Mouse (Mus musculus): ENCODE measurements at regions not wholly inside any gene's neighbourhood (a gene's known extent, or its start where the extent isn't known, plus 50 kb on each side); places are given as distances from the start of the nearest gene placed in this dataset.
"Not testable (repeated sequence)": the region's sequence is repeated elsewhere in the genome, so short reads cannot be mapped to it uniquely, and the experiment has no call there.

GRCm38 (mm10) chr1:181262496-181262895 is 50.7 kb upstream of the Wdr26 start:
- DNase-seq (ENCODE audit: low spot score in 2 of 2) = no peak

- no peak for DNase-seq (ENCODE audit: low spot score in 2 of 2)
Measured at GRCm38 (mm10) chr1:181263216-181263615, 51.4 kb upstream of the Wdr26 start.

GRCm38 (mm10) chr1:181270469-181270868 is 58.7 kb upstream of the Wdr26 start:
- DNase-seq (ENCODE audit: low spot score in 2 of 2) = not testable (repeated sequence)

- no peak for DNase-seq (ENCODE audit: low spot score in 2 of 2)
Measured at GRCm38 (mm10) chr1:181271164-181271563, 59.4 kb upstream of the Wdr26 start.

GRCm38 (mm10) chr1:181271821-181272220 is 60.0 kb upstream of the Wdr26 start:
- DNase-seq (ENCODE audit: low spot score in 2 of 2) = no peak

GRCm38 (mm10) chr1:181272622-181273296 is 61.0 kb upstream of the Wdr26 start:
- DNase-seq (ENCODE audit: low spot score in 2 of 2) = peak; percentile 54 to 63

- no peak for DNase-seq (ENCODE audit: low spot score in 2 of 2)
Measured at GRCm38 (mm10) chr1:181273540-181274204, 61.9 kb upstream of the Wdr26 start.

- no peak for DNase-seq (ENCODE audit: low spot score in 2 of 2)
Measured at GRCm38 (mm10) chr1:181280826-181281225, 69.0 kb upstream of the Wdr26 start.

- not testable (repeated sequence) for DNase-seq (ENCODE audit: low spot score in 2 of 2)
Measured at GRCm38 (mm10) chr1:181282986-181283385, 69.4 kb upstream of the Cnih3 start.

GRCm38 (mm10) chr1:181283539-181283938 is 68.9 kb upstream of the Cnih3 start:
- not testable (repeated sequence) for DNase-seq (ENCODE audit: low spot score in 2 of 2)

- DNase-seq (ENCODE audit: low spot score in 2 of 2) = no peak
Measured at GRCm38 (mm10) chr1:181284301-181285197, 67.9 kb upstream of the Cnih3 start.

- no peak for DNase-seq (ENCODE audit: low spot score in 2 of 2)
Measured at GRCm38 (mm10) chr1:181285600-181285999, 66.8 kb upstream of the Cnih3 start.

- DNase-seq (ENCODE audit: low spot score in 2 of 2) = no peak
Measured at GRCm38 (mm10) chr1:181286146-181286545, 66.3 kb upstream of the Cnih3 start.

GRCm38 (mm10) chr1:181287166-181287565 is 65.3 kb upstream of the Cnih3 start:
- no peak for DNase-seq (ENCODE audit: low spot score in 2 of 2)

GRCm38 (mm10) chr1:181289385-181290035 is 62.9 kb upstream of the Cnih3 start:
- DNase-seq (ENCODE audit: low spot score in 2 of 2) = no peak

- no peak for DNase-seq (ENCODE audit: low spot score in 2 of 2)
Measured at GRCm38 (mm10) chr1:181291202-181291601, 61.2 kb upstream of the Cnih3 start.

GRCm38 (mm10) chr1:181291966-181292365 is 60.5 kb upstream of the Cnih3 start:
- DNase-seq (ENCODE audit: low spot score in 2 of 2) = no peak

- DNase-seq (ENCODE audit: low spot score in 2 of 2) = no peak
Measured at GRCm38 (mm10) chr1:181293079-181293865, 59.2 kb upstream of the Cnih3 start.

- no peak for DNase-seq (ENCODE audit: low spot score in 2 of 2)
Measured at GRCm38 (mm10) chr1:181295651-181296050, 56.8 kb upstream of the Cnih3 start.

- DNase-seq (ENCODE audit: low spot score in 2 of 2) = no peak
Measured at GRCm38 (mm10) chr1:181298063-181298462, 54.4 kb upstream of the Cnih3 start.

GRCm38 (mm10) chr1:181299075-181299665 is 53.3 kb upstream of the Cnih3 start:
- DNase-seq (ENCODE audit: low spot score in 2 of 2) = no peak
